Mouse (Mus musculus) heart, postnatal 0 days (tissue): ENCODE data around the gene Cabp7. TPM values are rescaled to one million over a fixed set of nuclear protein-coding genes. Genes with fewer than 3 reads are reported as not detected.

ENCODE experiments used
- ATAC-seq: fragments of 200-750 bp; cut with Nextera tagmentation; 2 replicates; pipeline ENCODE4 v1.8.0; 2017; ENCODE audit warnings: low read depth, moderate number of reproducible peaks, moderate library complexity; ENCODE audit not compliant: insufficient read depth
- DNase-seq: peaks from one replicate; pipeline ENCODE4 v3.0.0-alpha.2; 2016; ENCODE audit warnings: low spot score
- H3K27ac ChIP-seq: fragments of 300-500 bp; sonication (generic); 2 replicates; pipeline ENCODE4 v1.5.1; 2014; ENCODE audit warnings: low read depth, mild to moderate bottlenecking
- H3K27me3 ChIP-seq: fragments of 300-500 bp; sonication (generic); 2 replicates; pipeline ENCODE4 v1.6.1; 2014; ENCODE audit warnings: low read length, mixed read lengths; ENCODE audit not compliant: control insufficient read depth, insufficient read depth
- H3K36me3 ChIP-seq: fragments of 300-500 bp; sonication (generic); replicated peaks from 2 replicates; pipeline ENCODE4 v1.6.1; 2014; ENCODE audit warnings: low read length, mixed read lengths; ENCODE audit not compliant: control insufficient read depth, insufficient read depth
- H3K4me1 ChIP-seq: fragments of 300-500 bp; sonication (generic); 2 replicates; pipeline ENCODE4 v1.6.1; 2014; ENCODE audit warnings: antibody characterized with exemption; ENCODE audit not compliant: control insufficient read depth, insufficient read depth
- H3K4me2 ChIP-seq: fragments of 300-500 bp; sonication (generic); 2 replicates; pipeline ENCODE4 v1.6.1; 2014; ENCODE audit warnings: low read depth, mild to moderate bottlenecking, low read length, moderate library complexity
- H3K4me3 ChIP-seq: fragments of 300-500 bp; sonication (generic); 2 replicates; pipeline ENCODE4 v1.5.1; 2014; ENCODE audit warnings: low read depth, low read length
- H3K9ac ChIP-seq: fragments of 300-500 bp; sonication (generic); replicated peaks from 2 replicates; pipeline ENCODE4 v1.6.1; 2014; ENCODE audit warnings: low read depth, low read length, mixed read lengths
- H3K9me3 ChIP-seq: fragments of 300-500 bp; sonication (generic); replicated peaks from 2 replicates; pipeline ENCODE4 v1.6.1; 2016; ENCODE audit warnings: low read length; ENCODE audit not compliant: control insufficient read depth
- CTCF ChIP-seq: IDR thresholded peaks from 2 replicates; pipeline ENCODE4 v1.5.1; 2016; ENCODE audit warnings: antibody characterized with exemption, control low read depth, low read depth
- EP300 ChIP-seq: IDR thresholded peaks from 2 replicates; pipeline ENCODE4 v1.6.1; 2016; ENCODE audit warnings: antibody characterized with exemption, low read depth
- WGBS: fragments of 180-500 bp; shearing (Covaris S2); extraction: QIAGEN DNeasy Blood & Tissue Kit; methylation state at CpG from one replicate; pipeline ENCODE4 v1.1.7; 2014; 5-methylcytosine and 5-hydroxymethylcytosine counted together
- polyA plus RNA-seq: library from polyadenylated mRNA; unstranded; fragments of >200 nt; fragmentation: Nextera tagmentation; extraction: Ambion mirVana; gene quantifications from 2 replicates; pipeline ENCODE4 v1.2.1, GENCODE M21; 2015
- total RNA-seq: library from RNA; depleted of rRNA; stranded (reverse); fragments of >200 nt; gene quantifications from 2 replicates; pipeline ENCODE4 v1.2.3, GENCODE M21; 2014; ENCODE audit warnings: low replicate concordance

The Cabp7 gene
- total and polyA plus RNA-seq, 2 experiments from 2014 or later: 0.07 TPM; not detected in 1

DNA sequence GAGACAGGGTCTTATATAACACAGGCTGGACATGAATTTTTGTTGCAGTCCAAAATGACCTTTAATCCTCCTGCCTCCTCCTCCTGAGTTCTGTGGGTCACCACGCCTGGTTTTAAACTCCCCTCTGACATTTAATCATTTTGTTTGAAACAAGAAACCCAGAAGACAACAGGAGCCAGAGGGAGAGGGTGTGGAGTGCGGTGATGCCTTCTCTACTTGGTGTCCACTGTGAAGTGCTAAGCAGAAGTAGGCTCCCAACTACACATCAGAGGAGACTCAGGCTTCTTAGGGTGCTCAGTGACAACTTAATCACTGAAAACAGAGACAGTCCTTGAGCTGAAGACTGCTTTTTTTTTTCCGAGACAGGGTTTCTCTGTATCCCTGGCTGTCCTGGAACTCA lies 34.3 kb upstream of the Cabp7 start:
- H3K9ac ChIP-seq: no peak overlapping the region
- no peak overlapping the region for H3K4me3 ChIP-seq
- no peaks in the 10 kb centered on the region for H3K4me1 ChIP-seq
- no peak overlapping the region for H3K4me2 ChIP-seq
- no peak for ATAC-seq
- H3K36me3 ChIP-seq: peaks cover 85% of the 10 kb centered on the region
- no peak overlapping the region for H3K27ac ChIP-seq
- H3K9me3 ChIP-seq: no peaks in the 10 kb centered on the region
- TF ChIP-seq EP300 (no peak), CTCF (no peak)
- no peak for DNase-seq
- no peaks in the 10 kb centered on the region for H3K27me3 ChIP-seq
- 91% methylated on average over 3 of the region's 3 CpGs for WGBS

DNA sequence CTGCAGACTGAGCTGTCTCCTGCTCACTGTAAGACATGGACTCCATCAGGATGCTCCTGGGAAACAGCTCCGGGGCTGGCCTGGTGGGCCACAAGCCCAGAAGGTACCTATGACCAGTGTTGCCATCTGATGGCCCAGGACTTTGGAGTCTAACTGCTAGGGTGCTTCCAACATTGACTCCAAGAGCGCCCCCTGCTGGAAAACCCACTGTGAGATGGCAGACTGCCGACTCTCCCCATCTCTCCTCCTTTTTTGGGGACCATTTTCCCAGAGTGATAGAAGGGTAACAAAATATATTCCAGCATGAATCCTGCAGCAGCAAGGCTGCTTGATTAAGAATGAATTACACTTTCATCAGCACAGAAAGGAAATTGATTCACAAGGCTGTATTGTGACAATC lies 26.3 kb upstream of the Cabp7 start:
- ATAC-seq: no peak
- no peaks in the 10 kb centered on the region for H3K27me3 ChIP-seq
- 30% methylated on average over 3 of the region's 3 CpGs for WGBS
- no peaks in the 10 kb centered on the region for H3K4me1 ChIP-seq
- H3K4me3 ChIP-seq: no peak overlapping the region
- no peak overlapping the region for H3K9ac ChIP-seq
- peak; percentile 20 for DNase-seq
- no peak overlapping the region for H3K27ac ChIP-seq
- peaks cover 32% of the 10 kb centered on the region for H3K36me3 ChIP-seq
- H3K9me3 ChIP-seq: no peaks in the 10 kb centered on the region
- TF ChIP-seq EP300 (no peak), CTCF (peak; percentile 47; the same call in 1 of the 2 replicates)
- no peak overlapping the region for H3K4me2 ChIP-seq

DNA sequence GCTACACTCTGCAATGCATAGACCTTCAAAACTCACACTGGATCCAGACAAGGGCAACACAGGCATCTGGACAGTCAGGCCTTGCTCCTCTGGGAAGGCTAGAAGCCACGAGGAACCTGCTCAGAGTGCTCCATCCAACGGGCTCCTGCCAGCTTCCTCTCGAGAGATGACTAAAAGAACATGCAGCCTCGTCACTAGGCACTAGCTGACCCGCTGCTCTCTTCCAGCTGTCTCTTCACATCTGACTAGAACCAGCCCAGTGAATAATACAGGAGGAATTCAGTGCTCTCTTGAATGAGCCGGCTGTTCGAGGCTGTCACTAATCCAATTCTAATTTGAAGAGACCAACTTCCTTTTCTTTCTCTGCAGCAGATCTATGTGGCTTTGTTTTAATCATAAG lies 25.2 kb upstream of the Cabp7 start:
- H3K27me3 ChIP-seq: no peaks in the 10 kb centered on the region
- H3K9me3 ChIP-seq: no peaks in the 10 kb centered on the region
- no peak overlapping the region for H3K4me3 ChIP-seq
- H3K4me2 ChIP-seq: no peak overlapping the region
- DNase-seq (no peak), ATAC-seq (no peak)
- peaks cover 27% of the 10 kb centered on the region for H3K36me3 ChIP-seq
- H3K9ac ChIP-seq: no peak overlapping the region
- H3K27ac ChIP-seq: no peak overlapping the region
- WGBS: 72% methylated on average over 7 of the region's 7 CpGs
- TF ChIP-seq CTCF: no peak
- TF ChIP-seq EP300: no peak
- H3K4me1 ChIP-seq: no peaks in the 10 kb centered on the region

DNA sequence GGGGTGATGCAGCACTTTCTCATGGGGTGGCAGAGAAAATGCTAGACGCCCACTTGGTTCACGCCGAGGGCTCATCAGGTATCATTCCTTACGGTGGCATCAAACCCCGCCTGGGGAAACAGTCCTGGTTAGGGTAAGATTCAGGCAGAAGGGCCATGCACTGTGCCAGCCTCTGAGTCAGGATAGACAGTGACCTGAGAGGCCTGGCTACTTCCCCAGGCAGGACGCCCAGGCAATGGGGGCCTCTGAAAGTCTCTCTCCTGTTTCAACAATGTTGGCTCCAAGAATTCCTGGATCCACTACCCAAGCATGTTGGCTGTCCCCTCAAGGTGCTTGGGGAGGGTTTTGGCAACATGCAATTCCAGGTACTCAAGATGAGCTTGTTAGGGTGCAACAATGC lies 23.3 kb upstream of the Cabp7 start:
- Histone ChIP-seq H3K9me3 (no peaks in the 10 kb centered on the region), H3K9ac (no peak overlapping the region), H3K4me3 (no peak overlapping the region), H3K4me1 (no peaks in the 10 kb centered on the region), H3K36me3 (peaks cover 24% of the 10 kb centered on the region), H3K27ac (no peak overlapping the region), H3K27me3 (no peaks in the 10 kb centered on the region), H3K4me2 (no peak overlapping the region)
- 94% methylated on average over 6 of the region's 6 CpGs for WGBS
- TF ChIP-seq EP300 (no peak), CTCF (no peak)
- ATAC-seq (no peak), DNase-seq (no peak)

DNA sequence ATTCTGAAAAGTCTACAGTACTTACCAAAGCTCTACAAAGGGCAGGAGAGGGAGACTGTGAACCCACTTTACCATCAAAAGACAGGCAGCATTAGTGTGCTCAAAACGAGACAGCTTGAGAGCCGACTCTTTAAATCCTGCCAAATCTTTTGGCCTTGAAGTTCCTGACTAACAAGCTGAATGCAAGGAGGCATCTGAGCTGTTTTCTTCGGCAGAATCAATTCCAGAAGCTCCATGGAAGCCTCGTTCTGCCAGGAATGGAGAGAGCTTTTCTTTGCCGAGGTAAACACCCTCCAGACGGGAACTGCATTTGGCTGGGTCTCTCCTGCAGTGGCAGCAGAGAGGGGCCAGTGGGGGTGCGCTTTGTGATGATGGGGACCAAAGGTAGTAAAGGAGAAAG lies 22.7 kb upstream of the Cabp7 start:
- DNase-seq: no peak
- Histone ChIP-seq H3K4me3 (no peak overlapping the region), H3K9me3 (no peaks in the 10 kb centered on the region), H3K27me3 (no peaks in the 10 kb centered on the region), H3K4me1 (no peaks in the 10 kb centered on the region), H3K9ac (no peak overlapping the region), H3K4me2 (no peak overlapping the region), H3K36me3 (peaks cover 24% of the 10 kb centered on the region), H3K27ac (no peak overlapping the region)
- WGBS: 77% methylated on average over 7 of the region's 7 CpGs
- no peak for TF ChIP-seq CTCF
- no peak for TF ChIP-seq EP300
- no peak for ATAC-seq

DNA sequence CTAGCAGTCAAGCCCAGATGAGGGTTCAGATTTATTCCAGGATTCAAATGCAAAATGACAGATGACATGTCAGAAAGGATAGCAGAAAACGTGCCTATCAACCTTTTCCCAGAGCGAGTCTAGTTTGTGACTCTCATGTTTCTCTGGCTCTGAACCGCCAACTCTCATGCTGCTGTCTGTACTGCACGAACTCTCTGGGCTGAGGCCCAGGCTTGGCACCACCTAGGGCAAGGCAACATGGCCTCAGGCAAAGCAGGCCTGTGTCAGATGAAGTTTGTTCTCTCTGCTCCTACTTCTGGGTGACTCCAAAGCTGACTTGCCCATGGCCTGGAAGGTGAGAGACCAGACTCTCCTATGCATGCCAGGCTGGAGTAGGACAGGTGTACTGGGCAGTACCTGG lies 21.8 kb upstream of the Cabp7 start:
- DNase-seq (no peak), ATAC-seq (no peak)
- no peak overlapping the region for H3K4me3 ChIP-seq
- no peaks in the 10 kb centered on the region for H3K27me3 ChIP-seq
- no peak overlapping the region for H3K27ac ChIP-seq
- no peak for TF ChIP-seq CTCF
- TF ChIP-seq EP300: no peak
- H3K36me3 ChIP-seq: peaks cover 24% of the 10 kb centered on the region
- WGBS: 94% methylated on average over 4 of the region's 4 CpGs
- no peaks in the 10 kb centered on the region for H3K4me1 ChIP-seq
- no peak overlapping the region for H3K9ac ChIP-seq
- no peaks in the 10 kb centered on the region for H3K9me3 ChIP-seq
- H3K4me2 ChIP-seq: no peak overlapping the region
